Mouse (Mus musculus) embryonic fibroblast, embryonic 13.5 days (primary cell): ENCODE measurements around the gene Adam10. TPM values are rescaled to one million over a fixed set of nuclear protein-coding genes. Genes with fewer than 3 reads are reported as not detected.

Source experiments
- H3K27ac ChIP-seq: 2 replicates; pipeline ENCODE4 v1.5.1; 2012; ENCODE audit warnings: low read length, control low read depth, inconsistent platforms; ENCODE audit not compliant: insufficient read depth
- H3K4me1 ChIP-seq: 2 replicates; pipeline ENCODE4 v1.6.1; 2011; ENCODE audit warnings: low read length; ENCODE audit not compliant: control insufficient read depth, insufficient read depth
- H3K4me3 ChIP-seq: 2 replicates; pipeline ENCODE4 v1.5.1; 2011; ENCODE audit warnings: mild to moderate bottlenecking, control low read depth, low read length; ENCODE audit not compliant: insufficient read depth
- CTCF ChIP-seq: IDR thresholded peaks from 2 replicates; pipeline ENCODE4 v1.5.1; 2011; ENCODE audit warnings: mild to moderate bottlenecking, control low read depth, low read length, moderate library complexity, borderline replicate concordance; ENCODE audit not compliant: insufficient read depth
- POLR2A ChIP-seq: IDR thresholded peaks from 2 replicates; pipeline ENCODE4 v1.6.1; 2011; ENCODE audit warnings: low read depth, mild to moderate bottlenecking, control low read depth, low read length, moderate library complexity
- polyA plus RNA-seq: library from polyadenylated mRNA; stranded (reverse); fragments of >200 nt; gene quantifications from 2 replicates; pipeline ENCODE4 v1.2.4, GENCODE M21; 2011; ENCODE audit warnings: low read depth; ENCODE audit not compliant: missing spikeins, insufficient read length

Gene Adam10
- polyA plus RNA-seq, 1 experiment: 123 TPM

- Histone ChIP-seq H3K4me3 (no peak overlapping the region), H3K27ac (no peak overlapping the region), H3K4me1 (no peaks in the 10 kb centered on the region)
- TF ChIP-seq POLR2A: no peak
- TF ChIP-seq CTCF: no peak
Measured at GRCm38 (mm10) chr9:70751504-70752222, 72.9 kb downstream of the Adam10 start.

- TF ChIP-seq POLR2A (no peak), CTCF (no peak)
- Histone ChIP-seq H3K27ac (no peak overlapping the region), H3K4me1 (no peaks in the 10 kb centered on the region; the same call in 1 of the 2 replicates), H3K4me3 (no peak overlapping the region)
Measured at GRCm38 (mm10) chr9:70760974-70761373, 82.2 kb downstream of the Adam10 start.

GRCm38 (mm10) chr9:70775517-70775916, 96.7 kb downstream of the Adam10 start:
- no peak overlapping the region for H3K4me3 ChIP-seq
- no peaks in the 10 kb centered on the region for H3K4me1 ChIP-seq
- no peak overlapping the region for H3K27ac ChIP-seq
- TF ChIP-seq POLR2A: no peak
- TF ChIP-seq CTCF: no peak

GRCm38 (mm10) chr9:70782191-70782590, 103.4 kb downstream of the Adam10 start:
- no peak overlapping the region for H3K27ac ChIP-seq
- TF ChIP-seq CTCF: no peak
- TF ChIP-seq POLR2A: no peak
- no peaks in the 10 kb centered on the region for H3K4me1 ChIP-seq
- no peak overlapping the region for H3K4me3 ChIP-seq

- Histone ChIP-seq H3K4me1 (no peaks in the 10 kb centered on the region), H3K27ac (no peak overlapping the region), H3K4me3 (no peak overlapping the region)
- TF ChIP-seq POLR2A (no peak), CTCF (no peak)
Measured at GRCm38 (mm10) chr9:70788705-70789104, 109.9 kb downstream of the Adam10 start.

- no peaks in the 10 kb centered on the region for H3K4me1 ChIP-seq
- TF ChIP-seq POLR2A (no peak), CTCF (no peak)
- no peak overlapping the region for H3K4me3 ChIP-seq
- no peak overlapping the region for H3K27ac ChIP-seq
Measured at GRCm38 (mm10) chr9:70790621-70791020, 111.8 kb downstream of the Adam10 start.

- Histone ChIP-seq H3K4me3 (no peak overlapping the region), H3K27ac (no peak overlapping the region), H3K4me1 (no peaks in the 10 kb centered on the region)
- TF ChIP-seq CTCF: no peak
- no peak for TF ChIP-seq POLR2A
Measured at GRCm38 (mm10) chr9:70794643-70795438, 116.0 kb downstream of the Adam10 start.

- Histone ChIP-seq H3K4me1 (no peaks in the 10 kb centered on the region), H3K27ac (no peak overlapping the region), H3K4me3 (no peak overlapping the region)
- TF ChIP-seq POLR2A (no peak), CTCF (no peak)
Measured at GRCm38 (mm10) chr9:70795439-70795757, 116.6 kb downstream of the Adam10 start.

GRCm38 (mm10) chr9:70800588-70801315, 122.0 kb downstream of the Adam10 start:
- Histone ChIP-seq H3K4me1 (no peaks in the 10 kb centered on the region), H3K27ac (no peak overlapping the region), H3K4me3 (no peak overlapping the region)
- TF ChIP-seq CTCF (no peak), POLR2A (no peak)

GRCm38 (mm10) chr9:70801761-70802160, 123.0 kb downstream of the Adam10 start:
- Histone ChIP-seq H3K4me3 (no peak overlapping the region), H3K27ac (no peak overlapping the region), H3K4me1 (no peaks in the 10 kb centered on the region)
- no peak for TF ChIP-seq CTCF
- TF ChIP-seq POLR2A: no peak
